Mouse (Mus musculus): ENCODE data around the gene Otos.

DNA sequence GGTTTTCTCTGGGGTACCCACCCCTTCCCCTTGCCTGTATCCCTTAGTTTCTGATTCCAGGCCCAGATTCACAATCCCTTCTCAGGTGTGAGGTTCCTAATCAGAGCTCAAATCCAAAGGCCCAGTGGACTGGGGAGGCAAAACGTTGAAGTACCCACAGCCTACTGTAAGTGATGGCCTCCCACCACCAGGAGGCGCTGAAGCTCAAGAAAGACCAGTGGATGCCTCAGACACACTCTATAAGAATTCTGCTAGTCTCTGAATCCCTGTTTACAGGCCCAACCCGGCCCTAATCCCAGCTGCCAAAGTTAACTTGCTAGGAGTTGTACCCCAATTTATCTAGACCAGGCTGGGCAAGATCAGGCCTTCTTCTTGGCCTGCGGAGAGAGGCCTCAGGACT is 48.2 kb upstream of the Otos start:
- peak; percentile 59; the same call in 1 of the 2 replicates for TF ChIP-seq CTCF (IDR thresholded peaks at IDR 0.05; ENCODE audit: extremely low read depth, insufficient read depth, insufficient read length, insufficient replicate concordance)
- no peak for TF ChIP-seq POLR2A (IDR thresholded peaks at IDR 0.05; ENCODE audit: low read depth, low read length)
